Mouse (Mus musculus): ENCODE data around the gene Fhad1. TPM values are rescaled to one million over a fixed set of nuclear protein-coding genes. Genes with fewer than 3 reads are reported as not detected.
A peak's percentile ranks its signal among the peaks of the same experiment; 100 is the strongest.

Fhad1 gene
- polyA plus RNA-seq, 1 experiment from 2014 or later = 4.9 TPM

DNA sequence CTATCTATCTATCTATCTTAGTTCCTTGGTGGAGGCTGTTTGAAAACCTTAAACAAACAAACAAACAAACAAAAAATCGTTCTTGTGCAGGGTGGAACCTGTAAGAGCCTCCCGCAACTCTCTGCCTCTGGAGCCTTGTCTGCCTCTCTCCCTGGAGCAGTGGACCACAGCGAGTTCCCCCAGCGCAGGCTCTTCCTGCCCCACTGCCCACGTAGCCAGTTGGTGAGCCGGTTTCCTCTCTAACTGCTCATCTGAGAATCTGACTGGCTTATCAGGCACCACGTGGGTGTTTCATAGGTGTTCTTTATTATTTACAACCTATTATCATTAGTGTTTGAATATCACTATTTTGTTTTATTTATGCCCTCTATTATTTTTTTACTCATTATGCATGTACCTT is 31.6 kb upstream of the Fhad1 start:
- Histone ChIP-seq H3K36me3 (ENCODE audit: control insufficient read depth, insufficient read depth, low read length) (no peaks in the 10 kb centered on the region), H3K4me1 (replicated peaks; ENCODE audit: control insufficient read depth, insufficient read depth) (0 out of 2 replicates have a peak, but pooled peaks cover 4% of the 10 kb centered on the region), H3K9ac (ENCODE audit: low read length) (no peak overlapping the region), H3K27ac (replicated peaks) (no peak overlapping the region; the same call in 1 of the 2 replicates), H3K4me3 (ENCODE audit: low read depth, low read length) (no peak overlapping the region), H3K4me2 (replicated peaks; ENCODE audit: low read depth) (no peak overlapping the region), H3K9me3 (ENCODE audit: control insufficient read depth, low read length) (no peaks in the 10 kb centered on the region), H3K27me3 (ENCODE audit: control insufficient read depth, insufficient read depth, low read length) (no peaks in the 10 kb centered on the region)
- DNase-seq (ENCODE audit: low spot score) (no peak), ATAC-seq (ENCODE audit: low FRiP score, low TSS enrichment) (no peak)
- TF ChIP-seq EP300 (optimal IDR thresholded peaks at IDR 0.05) (no peak), CTCF (IDR thresholded peaks at IDR 0.05; ENCODE audit: low read depth) (no peak)
- WGBS = 71% methylated on average over 7 of the region's 7 CpGs

GRCm38 (mm10) chr4:142045595-142046163 is 30.8 kb upstream of the Fhad1 start:
- H3K36me3 ChIP-seq (ENCODE audit: control insufficient read depth, insufficient read depth, low read length) = no peaks in the 10 kb centered on the region
- H3K27me3 ChIP-seq (ENCODE audit: control insufficient read depth, insufficient read depth, low read length) = no peaks in the 10 kb centered on the region
- WGBS = 68% methylated on average over 14 of the region's 14 CpGs
- peak overlapping the region; percentile 81 for H3K27ac ChIP-seq (replicated peaks)
- peak; percentile 8; the same call in 1 of the 2 replicates for ATAC-seq (ENCODE audit: low FRiP score, low TSS enrichment)
- H3K9me3 ChIP-seq (ENCODE audit: control insufficient read depth, low read length) = no peaks in the 10 kb centered on the region
- H3K4me2 ChIP-seq (replicated peaks; ENCODE audit: low read depth) = no peak overlapping the region
- H3K4me3 ChIP-seq (ENCODE audit: low read depth, low read length) = no peak overlapping the region
- 0 out of 2 replicates have a peak, but pooled peaks cover 4% of the 10 kb centered on the region for H3K4me1 ChIP-seq (replicated peaks; ENCODE audit: control insufficient read depth, insufficient read depth)
- no peak overlapping the region for H3K9ac ChIP-seq (ENCODE audit: low read length)
- no peak for DNase-seq (ENCODE audit: low spot score)
- TF ChIP-seq CTCF (IDR thresholded peaks at IDR 0.05; ENCODE audit: low read depth) (no peak), EP300 (optimal IDR thresholded peaks at IDR 0.05) (no peak)

- peak overlapping the region; percentile 81; the same call in 1 of the 2 replicates for H3K27ac ChIP-seq (replicated peaks)
- 51% methylated on average over 12 of the region's 12 CpGs for WGBS
These were observed 29.6 kb upstream of the Fhad1 start for GRCm38 (mm10) chr4:142044452-142044851.

DNA sequence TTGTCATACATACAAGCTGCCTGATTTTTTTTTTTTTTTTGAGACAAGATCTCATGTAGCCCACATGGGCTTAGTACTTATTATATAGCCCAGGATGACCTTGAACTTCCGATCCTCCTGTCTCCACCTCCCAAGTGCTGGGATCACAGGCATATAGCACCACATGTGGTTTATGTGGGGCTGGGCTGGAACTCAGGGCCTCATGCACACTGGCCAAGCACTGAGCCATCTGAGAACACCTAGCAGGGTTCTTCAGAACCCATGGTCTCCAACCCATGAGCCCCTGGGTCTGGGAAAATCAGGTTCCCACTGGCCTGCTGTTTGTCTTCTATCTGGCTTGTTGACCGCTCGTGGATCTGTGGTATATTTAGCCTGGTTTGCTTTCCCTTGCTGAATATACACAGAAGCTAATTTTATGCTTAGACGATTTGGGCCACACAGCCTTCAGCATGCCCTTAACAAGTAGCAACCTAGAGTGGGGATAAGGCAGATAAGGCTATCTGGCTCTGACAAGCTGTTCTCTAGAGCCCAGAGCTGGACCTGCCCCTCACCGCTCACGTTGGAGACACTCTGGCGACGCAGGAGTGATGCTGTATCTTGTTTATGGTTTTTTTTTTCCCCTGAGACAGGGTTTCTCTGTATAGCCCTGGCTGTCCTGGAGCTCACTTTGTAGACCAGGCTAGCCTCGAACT is 24.9 kb upstream of the Fhad1 start:
- no peak overlapping the region for H3K27ac ChIP-seq (replicated peaks)
- DNase-seq (ENCODE audit: low spot score) = no peak
- 0 out of 2 replicates have a peak, but pooled peaks cover 2% of the 10 kb centered on the region for H3K36me3 ChIP-seq (ENCODE audit: control insufficient read depth, insufficient read depth, low read length)
- no peak overlapping the region for H3K4me2 ChIP-seq (replicated peaks; ENCODE audit: low read depth)
- no peak for TF ChIP-seq CTCF (IDR thresholded peaks at IDR 0.05; ENCODE audit: low read depth)
- TF ChIP-seq EP300 (optimal IDR thresholded peaks at IDR 0.05) = no peak
- no peak for ATAC-seq (ENCODE audit: low FRiP score, low TSS enrichment)
- no peaks in the 10 kb centered on the region for H3K27me3 ChIP-seq (ENCODE audit: control insufficient read depth, insufficient read depth, low read length)
- 0 out of 2 replicates have a peak, but pooled peaks cover 1% of the 10 kb centered on the region for H3K4me1 ChIP-seq (replicated peaks; ENCODE audit: control insufficient read depth, insufficient read depth)
- H3K9ac ChIP-seq (ENCODE audit: low read length) = no peak overlapping the region
- WGBS = 72% methylated on average over 9 of the region's 9 CpGs
- no peak overlapping the region for H3K4me3 ChIP-seq (ENCODE audit: low read depth, low read length)
- H3K9me3 ChIP-seq (ENCODE audit: control insufficient read depth, low read length) = no peaks in the 10 kb centered on the region

More at GRCm38 (mm10) chr4:142044452-142044851, 29.6 kb upstream of the Fhad1 start:
- Histone ChIP-seq H3K36me3 (ENCODE audit: control insufficient read depth, insufficient read depth, low read length) (no peaks in the 10 kb centered on the region), H3K4me3 (ENCODE audit: low read depth, low read length) (no peak overlapping the region), H3K27me3 (ENCODE audit: control insufficient read depth, insufficient read depth, low read length) (no peaks in the 10 kb centered on the region), H3K4me2 (replicated peaks; ENCODE audit: low read depth) (no peak overlapping the region), H3K9me3 (ENCODE audit: control insufficient read depth, low read length) (no peaks in the 10 kb centered on the region), H3K9ac (ENCODE audit: low read length) (no peak overlapping the region), H3K4me1 (replicated peaks; ENCODE audit: control insufficient read depth, insufficient read depth) (0 out of 2 replicates have a peak, but pooled peaks cover 4% of the 10 kb centered on the region)
- TF ChIP-seq EP300 (optimal IDR thresholded peaks at IDR 0.05) = no peak
- no peak for TF ChIP-seq CTCF (IDR thresholded peaks at IDR 0.05; ENCODE audit: low read depth)
- no peak for ATAC-seq (ENCODE audit: low FRiP score, low TSS enrichment)
- DNase-seq (ENCODE audit: low spot score) = no peak

GRCm38 (mm10) chr4:142037897-142038296 is 23.0 kb upstream of the Fhad1 start:
- Histone ChIP-seq H3K27me3 (ENCODE audit: control insufficient read depth, insufficient read depth, low read length) (no peaks in the 10 kb centered on the region), H3K4me1 (replicated peaks; ENCODE audit: control insufficient read depth, insufficient read depth) (no peaks in the 10 kb centered on the region), H3K4me3 (ENCODE audit: low read depth, low read length) (no peak overlapping the region), H3K27ac (replicated peaks) (no peak overlapping the region), H3K36me3 (ENCODE audit: control insufficient read depth, insufficient read depth, low read length) (0 out of 2 replicates have a peak, but pooled peaks cover 2% of the 10 kb centered on the region), H3K9me3 (ENCODE audit: control insufficient read depth, low read length) (no peaks in the 10 kb centered on the region), H3K9ac (ENCODE audit: low read length) (no peak overlapping the region), H3K4me2 (replicated peaks; ENCODE audit: low read depth) (no peak overlapping the region)
- TF ChIP-seq EP300 (optimal IDR thresholded peaks at IDR 0.05) (no peak), CTCF (IDR thresholded peaks at IDR 0.05; ENCODE audit: low read depth) (no peak)
- 73% methylated on average over 4 of the region's 4 CpGs for WGBS
- ATAC-seq (ENCODE audit: low FRiP score, low TSS enrichment) (no peak), DNase-seq (ENCODE audit: low spot score) (no peak)

DNA sequence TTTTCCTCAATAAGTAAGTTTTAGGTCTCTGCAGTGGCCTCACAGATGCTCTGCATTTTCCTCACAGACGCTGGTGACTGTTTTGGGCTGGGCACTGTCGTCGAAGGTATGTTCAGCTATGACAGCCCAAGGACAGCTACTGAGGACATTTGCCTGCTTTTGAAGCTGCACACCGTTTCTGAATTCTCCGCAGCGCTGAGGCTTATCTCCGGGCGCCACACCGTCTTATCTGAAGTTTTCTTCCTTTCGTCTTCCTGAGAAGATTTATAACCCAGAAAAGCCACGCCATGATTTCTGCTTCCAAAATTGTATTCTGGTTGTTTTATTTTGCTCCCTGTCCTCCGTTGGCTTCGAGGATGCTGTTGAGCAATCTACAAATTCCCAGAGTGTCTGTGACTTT is 13.7 kb upstream of the Fhad1 start:
- DNase-seq (ENCODE audit: low spot score) (no peak), ATAC-seq (ENCODE audit: low FRiP score, low TSS enrichment) (no peak)
- 46% methylated on average over 13 of the region's 13 CpGs for WGBS
- Histone ChIP-seq H3K27ac (replicated peaks) (no peak overlapping the region), H3K9ac (ENCODE audit: low read length) (no peak overlapping the region), H3K9me3 (ENCODE audit: control insufficient read depth, low read length) (no peaks in the 10 kb centered on the region), H3K36me3 (ENCODE audit: control insufficient read depth, insufficient read depth, low read length) (0 out of 2 replicates have a peak, but pooled peaks cover 3% of the 10 kb centered on the region), H3K4me1 (replicated peaks; ENCODE audit: control insufficient read depth, insufficient read depth) (no peaks in the 10 kb centered on the region), H3K4me3 (ENCODE audit: low read depth, low read length) (no peak overlapping the region), H3K4me2 (replicated peaks; ENCODE audit: low read depth) (no peak overlapping the region), H3K27me3 (ENCODE audit: control insufficient read depth, insufficient read depth, low read length) (no peaks in the 10 kb centered on the region)
- TF ChIP-seq CTCF (IDR thresholded peaks at IDR 0.05; ENCODE audit: low read depth) = no peak
- no peak for TF ChIP-seq EP300 (optimal IDR thresholded peaks at IDR 0.05)

All from stomach, postnatal 0 days (tissue).